Mouse (Mus musculus) liver, embryonic 14.5 days (tissue): Measurements from ENCODE around the gene Irx6.

Experiments
- CTCF ChIP-seq: IDR thresholded peaks from 2 replicates; pipeline ENCODE4 v1.5.1; 2016; ENCODE audit warnings: antibody characterized with exemption, low read depth, control low read depth
- EP300 ChIP-seq: IDR thresholded peaks from 2 replicates; pipeline ENCODE4 v1.6.1; 2016; ENCODE audit warnings: antibody characterized with exemption, low read depth

- TF ChIP-seq CTCF (no peak), EP300 (no peak)
Measured at GRCm38 (mm10) chr8:92670656-92671195, 3.4 kb upstream of the Irx6 start.
